Mouse (Mus musculus): ENCODE measurements around the gene Rspry1.

Gene Rspry1

GRCm38 (mm10) chr8:94601607-94602385, at the start of gene Rspry1, which contains the start of gene Fam192a:
Gene Rspry1, plus strand, starts transcription at chr8:94601937.
Gene Fam192a, minus strand, starts transcription at chr8:94601997.
- peak; percentile 100 for DNase-seq

GRCm38 (mm10) chr8:94552696-94553095, 49.0 kb upstream of the Rspry1 start:
- DNase-seq = no peak

- no peak for DNase-seq
Observed at GRCm38 (mm10) chr8:94557281-94557680, 44.5 kb upstream of the Rspry1 start.

DNA sequence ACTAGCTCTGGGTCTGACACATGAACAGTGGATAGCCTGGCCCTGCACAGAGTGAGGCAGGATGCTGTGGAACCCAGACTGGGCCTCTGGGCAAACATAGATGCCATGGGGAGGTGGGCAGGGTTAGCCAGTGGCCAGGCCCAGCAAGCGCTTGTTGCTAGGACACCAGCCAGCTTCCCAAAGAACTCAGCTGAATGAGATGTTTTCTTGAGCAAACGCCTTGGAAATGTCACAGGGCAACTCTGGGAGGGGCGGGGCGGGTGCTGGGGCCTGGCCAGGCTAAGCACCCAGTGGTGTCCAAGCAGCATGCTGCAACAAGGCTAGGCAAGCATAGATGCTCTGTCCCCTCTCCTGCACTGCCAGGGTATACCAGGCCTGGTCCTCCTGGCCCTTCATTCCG, 40.5 kb upstream of the Rspry1 start:
- no peak for DNase-seq

GRCm38 (mm10) chr8:94564421-94564820, 37.3 kb upstream of the Rspry1 start:
- no peak for DNase-seq

- no peak for DNase-seq
Observed at GRCm38 (mm10) chr8:94566033-94566432, 35.7 kb upstream of the Rspry1 start.

GRCm38 (mm10) chr8:94566446-94567158, 35.1 kb upstream of the Rspry1 start:
- no peak for DNase-seq

DNA sequence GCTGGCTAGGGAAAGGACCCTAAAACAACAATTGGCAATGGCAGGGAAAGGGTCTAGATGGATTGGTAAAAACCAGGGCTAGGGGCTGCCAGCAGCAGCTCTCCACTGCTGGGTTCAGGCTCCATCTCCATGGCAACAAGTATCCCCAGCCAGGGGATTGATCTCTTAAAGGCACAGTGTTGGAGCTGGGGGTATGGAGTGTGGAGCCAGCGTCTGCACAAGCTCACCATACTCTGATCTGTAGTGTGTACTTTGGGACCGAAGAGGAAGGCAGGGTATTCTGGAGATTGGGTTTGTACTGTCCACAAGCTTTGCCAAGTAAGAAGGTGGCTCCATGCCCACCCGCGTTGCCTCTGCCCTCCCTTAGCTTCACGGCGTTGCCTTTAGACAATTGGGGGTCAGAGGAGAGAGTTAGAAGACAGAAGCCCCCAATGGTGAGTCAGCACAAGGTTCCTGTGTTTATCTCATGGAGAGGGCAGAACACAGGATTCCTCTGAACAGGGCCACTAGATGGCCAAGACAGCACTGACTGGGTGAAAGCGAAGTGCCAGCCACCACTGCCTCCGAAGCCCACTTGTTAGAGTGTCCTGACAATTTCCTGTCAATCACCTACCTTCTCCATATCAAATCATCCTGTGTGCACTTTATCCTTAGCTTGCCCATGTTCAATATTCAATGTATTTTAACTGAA, 34.4 kb upstream of the Rspry1 start:
- no peak for DNase-seq

DNA sequence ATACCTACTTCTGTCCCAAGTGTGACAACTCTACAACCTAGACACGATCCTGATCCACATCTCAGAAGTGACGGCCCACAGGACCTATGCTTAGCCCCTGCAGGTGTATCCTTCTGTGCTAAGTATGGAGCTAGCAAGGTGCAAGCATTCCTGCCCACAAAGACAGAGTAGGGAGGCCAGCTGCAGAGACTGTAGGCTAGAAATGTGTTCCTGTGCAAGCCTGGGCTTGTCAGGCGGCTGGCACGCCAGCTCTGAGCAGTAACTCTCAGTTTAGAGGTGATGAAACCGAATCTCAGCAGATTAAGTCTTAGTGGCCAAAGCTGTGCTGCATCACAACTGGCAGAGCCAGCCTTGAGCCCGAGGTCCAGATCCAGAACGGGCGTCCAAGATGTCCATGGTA, 33.6 kb upstream of the Rspry1 start:
- DNase-seq = no peak

DNA sequence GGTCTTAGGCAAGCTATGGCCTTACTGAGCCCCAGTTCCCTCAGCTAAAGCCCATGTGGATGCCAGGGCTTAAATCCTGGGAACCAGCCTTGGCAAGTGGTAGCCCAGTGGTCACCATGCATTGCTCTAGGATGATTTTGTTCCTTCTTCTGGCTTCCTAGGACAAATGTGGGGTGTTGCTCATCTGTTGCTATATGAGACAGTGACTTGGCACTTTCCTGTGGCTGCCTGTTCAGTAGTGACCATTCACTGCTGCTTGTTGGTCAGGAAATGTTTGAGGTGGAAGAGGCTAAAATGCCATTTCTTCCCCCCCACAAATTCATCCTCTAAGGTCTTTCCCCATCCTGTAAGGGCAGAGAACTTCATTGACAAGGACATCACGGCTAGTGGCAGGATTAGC, 32.3 kb upstream of the Rspry1 start:
- DNase-seq = no peak

GRCm38 (mm10) chr8:94571896-94572295, 29.8 kb upstream of the Rspry1 start:
- DNase-seq = no peak

DNA sequence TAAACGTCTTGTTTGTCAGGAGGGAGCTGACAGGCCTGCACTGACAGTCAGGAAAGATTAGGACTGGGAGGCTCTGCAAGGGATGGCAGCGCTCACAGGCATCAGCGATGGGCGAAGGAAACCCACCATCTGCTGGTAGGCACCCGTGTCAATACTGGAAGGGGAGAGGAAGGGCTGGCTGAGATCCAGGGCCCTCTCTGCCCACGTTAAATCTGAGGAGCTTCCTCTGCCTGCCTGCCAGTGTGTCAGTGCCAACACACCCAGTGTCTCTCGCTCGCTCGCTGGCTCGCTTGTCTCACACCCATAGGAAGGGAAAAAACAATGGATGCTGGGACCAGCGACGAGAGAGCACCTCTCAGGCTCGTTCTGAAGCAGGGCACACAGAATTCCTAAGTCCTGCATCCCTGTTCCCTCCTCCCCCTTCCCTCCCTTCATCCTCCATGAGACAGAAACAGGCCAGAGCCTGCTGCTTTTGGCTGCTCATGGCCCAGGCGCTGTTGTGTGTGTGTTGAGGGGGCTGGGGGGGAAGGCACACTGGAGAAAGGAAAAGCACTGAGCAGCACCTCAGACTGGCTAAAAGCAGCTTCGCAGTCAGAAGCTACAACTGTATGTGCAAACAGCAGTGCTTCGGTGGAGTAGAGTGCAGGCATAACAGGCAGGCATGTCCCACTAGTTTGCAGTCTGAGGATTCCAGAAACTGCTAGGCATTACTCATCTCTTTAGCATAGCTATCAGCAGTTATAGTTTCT, 27.4 kb upstream of the Rspry1 start:
- peak; percentile 75 for DNase-seq

DNA sequence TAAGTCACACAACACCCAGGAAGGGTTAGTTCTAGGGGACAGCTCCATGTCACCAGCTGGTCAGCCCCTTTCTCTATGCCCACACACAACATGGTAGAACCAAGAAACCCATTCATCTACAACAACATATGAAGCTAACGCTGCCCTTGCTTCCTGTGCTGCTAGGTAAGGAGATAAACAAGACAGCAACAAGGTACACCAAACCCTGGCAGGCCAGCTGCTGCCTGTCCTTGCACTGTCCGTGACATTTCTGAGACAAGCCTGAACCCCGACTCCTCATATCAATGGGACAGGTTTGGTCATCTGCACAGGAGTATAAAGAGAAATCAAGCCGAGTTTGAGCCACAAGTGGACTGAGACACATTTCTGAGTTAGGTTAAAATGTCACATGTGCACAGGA, 26.6 kb upstream of the Rspry1 start:
- DNase-seq = no peak

GRCm38 (mm10) chr8:94581820-94582483, 19.8 kb upstream of the Rspry1 start:
- DNase-seq = no peak

DNA sequence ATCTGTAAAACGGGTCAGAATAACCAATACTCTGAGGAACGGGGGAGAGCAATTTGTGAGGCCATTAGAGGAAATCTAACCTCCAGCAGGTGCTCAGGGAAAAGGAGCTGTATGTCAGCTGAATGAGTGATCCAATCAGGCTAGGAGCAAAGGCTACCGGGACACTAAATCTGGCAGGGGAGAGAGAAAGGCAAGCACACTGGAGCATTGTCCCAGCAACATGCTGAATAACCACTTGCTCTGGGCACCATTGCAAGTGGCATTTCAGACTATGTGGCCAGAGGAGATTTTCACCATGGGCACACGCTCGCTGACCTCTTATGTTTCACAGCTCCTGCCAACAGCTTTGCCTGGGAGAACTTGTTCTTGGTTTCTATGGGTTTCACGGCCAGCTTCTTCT, 19.2 kb upstream of the Rspry1 start:
- no peak for DNase-seq

GRCm38 (mm10) chr8:94584238-94584817, 17.4 kb upstream of the Rspry1 start:
- peak; percentile 46 for DNase-seq

- no peak for DNase-seq
Observed at GRCm38 (mm10) chr8:94591691-94592090, 10.0 kb upstream of the Rspry1 start.

DNA sequence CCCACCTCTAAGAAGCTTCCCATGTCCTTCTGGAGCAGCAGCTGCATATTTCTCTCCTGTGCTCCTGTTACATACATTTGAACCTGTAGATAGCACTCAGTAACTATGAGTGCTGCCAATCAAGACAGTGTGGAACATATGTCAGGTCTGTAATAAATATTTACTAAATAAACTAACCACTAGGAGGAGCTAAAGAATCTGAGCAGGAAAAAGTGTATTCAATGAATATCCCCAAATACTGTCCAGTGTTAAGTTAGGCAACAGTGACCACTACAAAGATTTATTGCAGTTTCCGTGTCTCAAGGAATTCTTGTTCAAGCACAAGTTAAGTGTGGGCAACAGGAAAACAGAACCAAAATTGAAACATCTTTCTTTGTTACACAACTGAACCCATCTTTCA, 7.5 kb upstream of the Rspry1 start:
- DNase-seq = no peak

- DNase-seq = no peak
Observed at GRCm38 (mm10) chr8:94600478-94600877, 1.3 kb upstream of the Rspry1 start.

DNA sequence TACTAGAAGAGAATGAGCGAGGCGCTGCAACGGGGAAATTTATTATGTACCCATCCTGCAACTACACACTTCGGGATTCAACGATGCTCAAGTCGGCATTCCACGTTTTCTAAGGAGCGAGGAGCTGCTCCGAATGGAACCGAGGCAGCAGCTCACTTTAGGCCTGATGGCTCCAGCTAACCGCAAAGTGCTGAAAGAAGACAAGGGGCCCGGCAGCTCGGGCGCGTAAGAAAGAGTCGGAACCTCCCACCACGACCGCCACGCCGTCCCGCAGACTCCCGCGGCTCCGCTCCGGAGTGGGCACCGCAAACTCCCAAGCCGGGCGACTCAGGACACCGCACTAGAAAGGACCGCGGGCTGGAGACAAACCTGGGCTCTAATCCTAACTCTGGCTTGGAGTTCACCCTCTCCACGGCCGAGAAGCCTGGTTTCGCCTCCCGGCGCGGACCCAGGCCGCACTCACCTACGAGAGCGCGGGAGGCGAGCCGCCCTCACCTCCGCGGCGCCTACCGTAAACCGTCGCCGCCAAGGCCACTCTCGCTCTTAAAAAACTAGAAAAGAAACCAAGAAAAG, 617 bp upstream of the Rspry1 start:
- no peak for DNase-seq

- no peak for DNase-seq
Observed at GRCm38 (mm10) chr8:94602471-94603131, 864 bp downstream of the Rspry1 start.

Data from right cerebral cortex, postnatal 25 days (tissue).